Mouse (Mus musculus) embryonic fibroblast, embryonic 13.5 days (primary cell): ENCODE measurements around the gene Trhr2. TPM values are rescaled to one million over a fixed set of nuclear protein-coding genes. Genes with fewer than 3 reads are reported as not detected.

ENCODE experiments used
- H3K27ac ChIP-seq: 2 replicates; pipeline ENCODE4 v1.5.1; 2012; ENCODE audit warnings: low read length, control low read depth, inconsistent platforms; ENCODE audit not compliant: insufficient read depth
- H3K4me1 ChIP-seq: 2 replicates; pipeline ENCODE4 v1.6.1; 2011; ENCODE audit warnings: low read length; ENCODE audit not compliant: control insufficient read depth, insufficient read depth
- H3K4me3 ChIP-seq: 2 replicates; pipeline ENCODE4 v1.5.1; 2011; ENCODE audit warnings: mild to moderate bottlenecking, control low read depth, low read length; ENCODE audit not compliant: insufficient read depth
- CTCF ChIP-seq: IDR thresholded peaks from 2 replicates; pipeline ENCODE4 v1.5.1; 2011; ENCODE audit warnings: mild to moderate bottlenecking, control low read depth, low read length, moderate library complexity, borderline replicate concordance; ENCODE audit not compliant: insufficient read depth
- POLR2A ChIP-seq: IDR thresholded peaks from 2 replicates; pipeline ENCODE4 v1.6.1; 2011; ENCODE audit warnings: low read depth, mild to moderate bottlenecking, control low read depth, low read length, moderate library complexity
- polyA plus RNA-seq: library from polyadenylated mRNA; stranded (reverse); fragments of >200 nt; gene quantifications from 2 replicates; pipeline ENCODE4 v1.2.4, GENCODE M21; 2011; ENCODE audit warnings: low read depth; ENCODE audit not compliant: missing spikeins, insufficient read length

The Trhr2 gene
- polyA plus RNA-seq, 1 experiment = not detected

DNA sequence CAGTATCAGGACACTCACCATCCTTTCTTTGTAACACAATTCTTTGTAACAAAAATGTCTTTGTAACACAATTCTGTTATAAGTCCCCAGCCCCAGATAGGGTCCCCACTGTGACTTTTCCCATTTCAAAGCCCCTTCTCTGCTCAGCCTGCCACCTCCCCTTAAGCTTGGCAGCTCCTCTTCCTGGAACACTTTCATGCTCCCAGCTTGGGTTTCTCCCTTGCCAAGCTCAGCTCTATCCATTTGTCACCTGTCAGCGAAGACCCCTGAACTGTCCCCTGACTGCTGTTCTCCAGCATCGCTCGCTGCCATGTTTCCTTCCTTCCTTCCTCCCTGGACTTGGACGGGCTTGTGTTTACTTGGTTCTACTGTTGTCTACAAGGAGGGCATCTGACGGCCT, 2.9 kb downstream of the Trhr2 start:
- Histone ChIP-seq H3K27ac (no peak overlapping the region), H3K4me3 (no peak overlapping the region), H3K4me1 (peaks cover 19% of the 10 kb centered on the region)
- TF ChIP-seq CTCF = no peak
- no peak for TF ChIP-seq POLR2A

DNA sequence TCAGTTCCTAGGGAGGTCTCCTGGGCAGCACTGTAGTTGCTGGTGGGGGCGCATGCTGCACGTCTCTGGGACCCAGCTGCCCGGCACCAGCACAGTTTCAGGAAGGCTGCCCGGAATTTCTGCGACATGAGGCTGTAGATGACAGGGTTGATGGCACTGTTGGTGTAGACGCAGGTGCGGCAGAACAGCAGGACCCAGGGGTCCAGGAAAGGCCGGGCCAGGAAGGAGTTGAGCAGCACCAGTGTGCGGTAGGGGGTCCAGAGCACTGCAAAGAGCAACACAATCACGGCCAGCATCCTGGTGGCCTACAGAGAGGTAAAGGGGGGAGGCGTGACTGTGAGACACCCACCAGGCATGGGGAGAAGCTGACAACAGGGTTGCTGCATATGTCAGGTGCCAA, 3.3 kb downstream of the Trhr2 start:
- TF ChIP-seq CTCF (no peak), POLR2A (no peak)
- H3K4me1 ChIP-seq = peaks cover 19% of the 10 kb centered on the region
- no peak overlapping the region for H3K4me3 ChIP-seq
- no peak overlapping the region for H3K27ac ChIP-seq

DNA sequence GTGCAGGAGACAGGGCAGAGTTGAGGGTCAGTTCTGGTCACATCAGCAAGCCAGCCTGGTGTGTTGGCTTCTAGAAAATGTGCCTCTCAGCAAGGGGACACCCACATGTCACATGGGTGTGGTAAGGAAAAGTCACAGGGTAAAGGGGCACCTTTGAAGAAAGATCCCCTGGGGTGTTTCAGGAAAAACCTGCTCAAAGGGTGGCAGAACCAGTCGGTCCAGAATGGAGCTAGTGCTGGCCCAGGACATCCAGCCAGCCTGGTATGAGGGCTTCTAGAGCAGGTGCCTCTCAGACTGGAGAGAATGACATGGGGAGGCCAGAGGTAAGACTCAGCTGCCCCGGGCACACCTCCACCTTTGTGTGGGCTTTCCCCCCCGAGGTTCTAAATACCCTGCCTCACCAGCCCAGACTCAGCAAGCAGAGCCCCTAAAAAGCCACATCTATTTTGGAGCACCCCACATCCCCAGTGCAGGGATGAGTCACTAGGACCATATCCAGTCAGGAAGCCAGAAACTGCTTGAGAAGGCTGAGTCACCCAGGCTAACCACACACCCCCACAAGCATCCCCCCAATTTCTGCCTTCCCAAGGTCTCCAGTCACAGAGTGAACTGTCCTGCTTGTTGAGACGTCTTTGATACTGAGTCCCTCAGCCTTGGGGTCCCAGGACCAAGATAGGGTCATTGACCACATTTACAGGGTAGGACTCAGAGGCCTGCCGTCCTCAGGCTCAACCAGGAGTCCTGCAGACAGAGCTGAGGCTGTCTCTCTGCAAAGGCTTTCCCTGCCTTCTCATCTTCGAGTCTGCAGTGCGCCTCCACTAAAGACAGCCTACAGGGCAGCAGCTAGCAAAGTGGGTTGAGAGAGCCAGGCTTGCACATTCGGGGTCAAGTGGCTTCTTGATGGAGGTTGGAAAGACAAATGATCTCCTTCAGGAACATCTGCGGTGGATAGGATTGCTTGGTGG, 4.6 kb downstream of the Trhr2 start:
- no peak for TF ChIP-seq CTCF
- TF ChIP-seq POLR2A = no peak
- peak overlapping the region; percentile 32 for H3K27ac ChIP-seq
- H3K4me3 ChIP-seq = no peak overlapping the region
- peaks cover 16% of the 10 kb centered on the region for H3K4me1 ChIP-seq

DNA sequence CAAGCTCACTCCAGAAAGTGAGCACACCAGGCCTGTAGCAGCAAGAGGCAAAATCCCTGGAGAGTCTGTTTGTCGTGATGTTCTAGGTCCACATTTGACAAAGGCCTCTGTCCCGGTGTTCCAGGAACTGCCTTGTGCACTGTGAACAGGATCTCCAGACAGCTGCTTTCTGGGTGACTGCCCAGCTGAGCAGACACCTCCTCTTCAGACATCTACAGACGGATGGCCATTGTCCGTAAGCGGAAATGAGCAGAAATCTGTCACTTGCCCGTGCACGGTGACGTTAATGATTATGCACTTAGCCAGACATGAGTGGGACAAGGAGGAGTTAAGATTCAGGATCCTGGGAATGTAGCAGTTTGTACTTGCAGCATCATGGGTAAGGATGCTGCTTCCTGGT, 6.4 kb downstream of the Trhr2 start:
- H3K4me3 ChIP-seq = no peak overlapping the region

DNA sequence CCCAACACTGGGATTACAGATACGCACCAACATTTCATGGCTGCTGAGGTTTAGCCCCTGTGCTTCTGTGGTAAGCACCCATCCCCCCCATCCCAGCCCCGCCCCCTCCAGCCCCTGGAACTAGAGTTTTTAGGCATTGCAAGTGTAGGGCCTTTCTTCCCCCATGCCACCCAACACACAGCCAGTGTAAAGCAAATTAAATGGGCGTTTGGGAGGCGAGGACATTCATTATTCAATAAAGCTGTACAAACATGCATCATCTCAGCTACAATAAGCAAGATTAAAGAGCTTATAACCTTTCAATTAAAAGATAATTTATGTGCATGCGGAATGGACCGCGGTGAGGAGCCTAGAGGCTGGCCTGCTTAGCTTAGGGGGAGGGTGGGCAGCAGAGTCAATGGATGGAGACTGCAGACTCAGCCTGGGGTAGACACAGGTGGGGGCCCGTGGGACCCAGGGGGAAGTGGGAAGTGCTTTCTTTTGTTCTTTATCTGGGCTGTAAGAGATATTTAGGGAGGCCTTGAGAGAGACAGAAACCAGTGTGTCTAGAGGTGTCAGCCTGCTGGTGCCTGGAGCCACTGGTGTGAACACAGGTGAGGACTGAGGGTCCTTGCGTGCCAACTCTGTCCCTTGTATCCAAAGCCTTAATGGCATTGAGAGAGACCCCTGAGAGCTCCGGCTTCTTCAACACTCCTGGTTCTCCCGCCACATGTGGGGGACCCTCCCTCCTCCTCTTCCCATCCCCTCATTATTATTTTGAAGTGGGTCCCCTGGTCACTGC, 10.0 kb downstream of the Trhr2 start:
- TF ChIP-seq POLR2A (no peak), CTCF (no peak)
- Histone ChIP-seq H3K4me3 (no peak overlapping the region), H3K4me1 (no peaks in the 10 kb centered on the region), H3K27ac (no peak overlapping the region)

More for the DNA sequence above, 6.4 kb downstream of the Trhr2 start:
- H3K27ac ChIP-seq = no peak overlapping the region
- H3K4me1 ChIP-seq = peaks cover 16% of the 10 kb centered on the region
- no peak for TF ChIP-seq CTCF
- TF ChIP-seq POLR2A = no peak

DNA sequence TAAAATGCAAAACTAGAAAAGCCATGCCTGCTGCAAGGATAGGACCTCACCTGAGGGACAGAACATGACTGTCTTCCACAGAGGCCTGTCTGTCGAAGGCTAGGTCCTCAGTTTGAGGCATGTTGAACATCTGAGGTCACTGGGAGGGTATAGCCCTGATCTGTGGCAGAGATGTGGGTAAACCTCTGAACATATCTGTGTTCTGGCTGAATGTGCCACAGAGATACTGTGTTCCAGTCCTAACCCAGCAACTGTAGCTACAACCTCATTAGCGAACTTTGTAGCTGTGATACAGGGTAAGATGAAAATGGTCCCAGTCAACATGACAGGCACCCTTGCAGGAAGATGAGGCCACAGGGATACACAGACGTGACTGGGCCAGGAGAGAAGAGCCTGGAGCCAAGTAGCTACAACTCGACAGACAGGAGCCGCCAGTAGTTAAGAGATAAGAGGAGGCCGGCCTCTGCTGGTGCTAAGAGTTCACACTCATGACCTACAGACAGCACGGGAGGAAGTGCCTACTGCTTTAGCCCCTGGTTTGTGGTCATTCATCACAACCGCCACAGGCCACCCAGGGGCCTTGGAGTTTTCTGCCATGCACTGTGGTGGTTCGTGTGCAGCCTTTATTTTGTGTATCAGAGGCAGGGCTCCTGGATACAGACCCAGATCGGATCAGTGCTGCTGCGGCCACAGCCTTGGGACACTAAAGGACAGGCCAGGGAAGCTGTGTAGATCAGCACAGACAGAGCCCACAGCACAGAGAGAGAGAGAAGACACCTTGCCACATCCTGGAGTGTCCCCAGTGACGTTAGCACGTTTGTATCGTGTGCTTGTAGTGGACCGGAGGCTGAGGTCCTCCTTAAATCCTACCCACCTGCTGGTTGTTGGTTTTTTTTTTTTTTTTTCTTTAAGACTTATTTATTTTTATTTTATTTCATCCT, 10.9 kb downstream of the Trhr2 start:
- no peak overlapping the region for H3K4me3 ChIP-seq

DNA sequence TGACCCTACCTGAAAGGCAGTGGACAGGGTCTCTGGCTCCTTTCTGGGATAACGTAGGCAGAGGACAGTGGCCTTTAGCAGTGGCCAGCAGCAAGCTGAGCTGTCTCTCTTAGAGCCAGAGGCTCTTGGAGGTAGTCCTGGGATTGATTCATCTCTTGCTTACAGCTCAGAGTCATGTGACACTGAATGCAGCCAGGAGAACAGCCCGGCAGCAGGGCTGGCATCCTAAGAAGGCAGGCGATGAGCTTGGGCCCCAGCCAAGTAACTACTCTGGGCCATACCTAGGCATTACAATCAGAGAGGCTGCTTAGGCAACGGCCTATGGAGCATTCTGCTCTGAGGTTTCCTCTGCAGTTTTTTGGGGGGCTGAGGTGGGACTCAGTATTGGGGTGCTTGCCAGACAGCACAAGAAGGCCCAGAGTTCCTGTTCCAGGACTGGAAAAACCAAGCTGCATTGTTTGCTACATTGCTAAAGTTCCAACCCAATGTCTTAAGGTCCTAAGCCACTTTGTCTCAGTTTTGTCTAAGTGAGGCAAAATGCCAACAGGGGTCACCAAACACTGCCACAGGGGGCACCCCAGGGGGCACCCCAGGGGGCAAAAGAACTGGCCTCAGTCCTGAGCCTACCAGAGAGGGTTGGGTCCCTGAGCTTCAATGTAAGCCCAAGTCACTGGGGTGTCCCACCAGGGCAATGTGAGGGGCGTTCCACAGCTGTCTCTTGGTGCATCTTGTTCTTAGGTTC, 12.6 kb downstream of the Trhr2 start:
- H3K4me3 ChIP-seq = no peak overlapping the region
- TF ChIP-seq CTCF (no peak), POLR2A (no peak)
- H3K27ac ChIP-seq = no peak overlapping the region
- peaks cover 10% of the 10 kb centered on the region for H3K4me1 ChIP-seq

More for the DNA sequence above, 10.9 kb downstream of the Trhr2 start:
- Histone ChIP-seq H3K4me1 (peaks cover under 1% of the 10 kb centered on the region; the same call in 1 of the 2 replicates), H3K27ac (no peak overlapping the region)
- TF ChIP-seq CTCF (no peak), POLR2A (no peak)

DNA sequence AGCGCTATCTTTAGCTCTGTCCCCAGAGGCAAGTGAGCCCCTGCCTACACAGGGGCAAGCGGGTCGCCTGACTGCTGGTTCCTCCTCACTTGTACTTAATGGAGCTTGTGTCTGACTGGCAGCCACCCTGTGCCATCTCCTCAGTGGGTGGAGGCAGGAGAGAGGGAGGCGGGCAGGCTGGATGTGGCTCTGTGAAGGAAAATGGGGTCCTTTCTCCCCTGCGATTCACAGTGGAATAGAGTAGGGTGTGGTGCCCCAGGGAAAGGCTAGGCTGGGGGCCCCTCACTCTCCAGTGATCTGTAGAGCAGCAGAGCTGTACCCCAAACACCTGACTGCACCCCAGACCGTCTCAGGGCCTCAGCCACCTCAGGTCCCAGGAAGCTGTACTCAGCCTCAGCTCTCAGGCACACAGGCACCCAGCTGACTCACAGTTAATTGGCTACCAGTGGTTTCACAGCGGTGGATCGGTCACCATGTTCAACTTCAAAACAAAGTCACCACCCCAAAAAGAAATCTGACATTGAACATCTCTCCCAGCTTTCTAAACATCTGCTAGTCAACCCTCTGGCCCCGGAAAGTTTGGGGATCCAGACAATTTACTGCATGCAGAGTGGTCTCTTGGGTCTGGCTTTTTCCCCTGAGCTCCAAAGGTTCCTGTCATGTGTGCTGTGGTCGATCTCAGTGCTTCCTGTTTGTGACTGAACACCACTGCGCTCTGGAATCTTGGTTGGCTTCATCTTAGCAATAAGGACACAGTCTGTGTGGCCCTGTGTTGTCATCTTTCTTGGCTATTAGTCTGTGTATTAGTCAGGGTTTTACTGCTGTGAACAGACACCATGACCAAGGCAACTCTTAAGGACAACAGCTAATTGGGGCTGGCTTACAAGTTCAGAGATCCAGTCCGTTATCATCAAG, 15.1 kb downstream of the Trhr2 start:
- Histone ChIP-seq H3K4me3 (no peak overlapping the region), H3K27ac (no peak overlapping the region), H3K4me1 (peaks cover 17% of the 10 kb centered on the region)
- TF ChIP-seq CTCF (no peak), POLR2A (no peak)

DNA sequence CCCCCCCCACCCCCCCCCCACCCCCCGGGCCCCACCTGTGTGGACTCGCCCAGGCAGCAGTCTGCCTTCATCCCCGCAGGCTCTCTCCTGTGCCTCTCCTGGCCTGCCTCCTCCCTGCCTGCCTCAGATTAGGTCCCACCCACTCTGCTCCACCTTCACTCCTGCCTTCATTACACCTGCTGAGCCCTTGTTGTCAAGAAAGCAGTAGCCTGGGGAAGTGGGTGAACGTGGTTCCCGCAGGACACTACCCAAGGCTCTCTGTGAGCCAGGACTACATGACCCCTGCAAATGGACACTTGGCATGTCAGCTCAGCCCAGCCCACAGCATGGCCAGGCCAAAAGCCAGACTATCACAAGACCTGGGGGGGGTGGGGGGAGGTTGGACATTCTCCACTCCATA, 16.3 kb downstream of the Trhr2 start:
- TF ChIP-seq POLR2A (no peak), CTCF (no peak)
- Histone ChIP-seq H3K4me3 (no peak overlapping the region), H3K4me1 (peaks cover 17% of the 10 kb centered on the region), H3K27ac (no peak overlapping the region)
